Mouse (Mus musculus) olfactory bulb, adult 2 months (tissue): ENCODE measurements at regions not wholly inside any gene's neighbourhood (a gene's known extent, or its start where the extent isn't known, plus 50 kb on each side); places are given as distances from the start of the nearest gene placed in this dataset.

Source experiments
- CTCF ChIP-seq: fragments of 200-500 bp; IDR thresholded peaks from 2 replicates; pipeline ENCODE4 v1.5.1; 2012; ENCODE audit warnings: low read depth, mild to moderate bottlenecking, low read length, moderate library complexity; ENCODE audit not compliant: insufficient read depth
- POLR2A ChIP-seq: fragments of 200-500 bp; IDR thresholded peaks from 2 replicates; pipeline ENCODE4 v1.6.1; 2012; ENCODE audit warnings: mild to moderate bottlenecking, low read depth, low read length, moderate library complexity; ENCODE audit not compliant: insufficient read depth

GRCm38 (mm10) chr14:37208256-37208655 is 73.2 kb upstream of the Ghitm start:
- TF ChIP-seq POLR2A (no peak), CTCF (no peak)
